Mouse (Mus musculus) liver, adult 2 months (tissue): ENCODE measurements around the gene Fam193a.

Source experiments
- CTCF ChIP-seq: fragments of 200-500 bp; IDR thresholded peaks from 2 replicates; pipeline ENCODE4 v1.5.1; 2011; ENCODE audit warnings: low read depth, low read length, control low read depth
- POLR2A ChIP-seq: fragments of 200-500 bp; IDR thresholded peaks from 2 replicates; pipeline ENCODE4 v1.6.1; 2011; ENCODE audit warnings: low read length, control low read depth; ENCODE audit not compliant: insufficient read depth; ENCODE audit errors: extremely low read depth

DNA sequence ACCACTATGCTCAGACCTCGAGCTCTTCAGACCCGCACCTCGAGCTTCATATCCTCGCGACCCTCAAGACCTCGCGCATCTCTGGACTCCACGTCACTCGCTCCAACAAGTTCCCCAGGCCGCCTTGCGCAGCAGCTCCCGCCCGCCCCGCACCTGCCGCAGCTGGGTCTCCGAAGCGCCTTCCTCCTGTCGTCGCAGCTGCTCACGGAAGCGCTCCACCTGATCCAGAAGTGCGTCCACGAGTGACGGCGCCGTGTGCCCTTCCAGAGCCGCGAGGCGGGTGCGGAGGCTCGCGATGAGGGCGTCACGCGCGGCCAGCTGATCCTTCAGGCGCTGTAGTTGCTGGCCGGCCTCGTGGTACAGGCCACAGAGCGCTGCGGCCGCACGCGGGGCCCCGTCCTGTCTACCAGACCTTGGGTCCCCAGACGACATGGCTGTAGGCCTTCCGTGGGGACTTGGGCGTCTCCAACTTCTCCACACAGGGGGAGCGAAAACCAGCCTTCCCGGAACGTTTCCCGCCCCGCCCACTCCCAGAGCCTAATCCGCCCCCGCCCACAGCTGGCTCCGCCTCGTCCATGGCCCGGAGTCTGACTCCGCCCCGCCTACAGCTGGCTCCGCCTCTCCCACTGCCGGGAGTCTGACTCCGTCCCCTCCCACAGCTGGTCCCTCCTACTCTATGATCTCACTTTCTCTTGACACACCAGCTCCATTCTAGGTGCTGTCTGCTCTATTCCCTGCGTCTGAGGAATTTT lies 143.9 kb downstream of the Fam193a start, which contains the start of gene Tnip2:
- 0 out of 2 replicates have a peak, but pooled peaks have one; percentile 63 for TF ChIP-seq POLR2A
- no peak for TF ChIP-seq CTCF
